Mouse (Mus musculus): ENCODE data around the gene Gfer.

DNA sequence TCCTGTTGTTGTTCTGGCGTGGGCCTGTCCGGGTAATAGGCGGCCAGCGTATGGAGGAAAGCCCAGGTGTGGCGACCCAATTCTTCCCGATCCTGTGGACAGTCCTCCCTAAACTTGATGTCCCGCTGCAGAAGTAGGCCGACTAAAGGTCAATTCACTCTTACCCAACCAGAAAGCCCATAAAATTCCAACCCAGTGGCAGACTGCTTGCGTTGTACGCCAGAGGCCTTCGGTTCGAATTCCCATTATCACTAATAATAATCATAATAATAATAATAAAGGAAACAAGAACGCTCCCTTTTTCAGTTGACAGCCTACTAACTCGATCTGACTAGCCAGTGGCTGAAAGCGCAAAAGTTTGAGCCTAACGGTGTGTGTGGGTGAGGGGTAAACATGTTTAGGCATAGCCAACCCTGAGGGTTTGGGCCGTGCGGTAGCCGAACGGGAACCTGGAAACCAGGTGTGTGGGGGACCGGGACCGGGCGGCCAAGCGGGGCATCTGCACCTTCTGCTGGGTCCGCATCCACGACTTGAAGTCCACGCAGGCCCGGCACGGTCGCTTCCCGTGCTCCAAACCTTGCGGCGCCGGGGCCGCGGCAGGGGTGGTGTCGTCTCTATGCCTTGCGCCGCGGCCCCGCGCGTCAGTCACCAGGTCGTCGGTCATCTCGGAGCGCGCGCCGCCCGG, 488 bp downstream of the Gfer start:
- no peak for TF ChIP-seq POLR2A (IDR thresholded peaks at IDR 0.05; ENCODE audit: borderline replicate concordance, extremely low read depth, insufficient read depth, insufficient read length, poor library complexity, severe bottlenecking)
- no peak for TF ChIP-seq CTCF (IDR thresholded peaks at IDR 0.05; ENCODE audit: borderline replicate concordance, extremely low read depth, insufficient read depth, insufficient read length)
